Mouse (Mus musculus) G1E (cell line): ENCODE data around the gene Ncor2.

Experiments used
- CTCF ChIP-seq: IDR thresholded peaks from 2 replicates; pipeline ENCODE4 v1.5.1; 2012; ENCODE audit warnings: low read depth, low read length, inconsistent platforms, mixed read lengths
- GATA1 ChIP-seq: IDR thresholded peaks from 2 replicates; pipeline ENCODE4 v1.6.1; 2012; ENCODE audit warnings: borderline replicate concordance, low read length, inconsistent platforms, mixed read lengths

- TF ChIP-seq CTCF: no peak
- no peak for TF ChIP-seq GATA1
Observed at GRCm38 (mm10) chr5:125019099-125019498, 159.9 kb downstream of the Ncor2 start.
